Mouse (Mus musculus) brain, adult 2 months (tissue): ENCODE results near the gene Zfp654.

Experiments
- DNase-seq: peaks from one replicate; pipeline ENCODE4 v3.0.0; 2011; ENCODE audit warnings: low read depth, low spot score

Gene Zfp654

GRCm38 (mm10) chr16:64852891-64853290 lies 1.4 kb upstream of the Zfp654 start:
- no peak for DNase-seq

- DNase-seq = peak; percentile 66
These were observed 1.0 kb upstream of the Zfp654 start for GRCm38 (mm10) chr16:64852441-64852871.

GRCm38 (mm10) chr16:64851085-64851562 lies 328 bp downstream of the Zfp654 start:
- DNase-seq = peak; percentile 63

- DNase-seq = peak; percentile 39
These were observed 966 bp downstream of the Zfp654 start for GRCm38 (mm10) chr16:64850287-64851084.

GRCm38 (mm10) chr16:64845947-64846346 lies 5.5 kb downstream of the Zfp654 start:
- DNase-seq = peak; percentile 19

GRCm38 (mm10) chr16:64842374-64842729 lies 9.1 kb downstream of the Zfp654 start:
- no peak for DNase-seq

GRCm38 (mm10) chr16:64841481-64842373 lies 9.7 kb downstream of the Zfp654 start:
- DNase-seq = no peak

- DNase-seq = no peak
These were observed 14.7 kb downstream of the Zfp654 start for GRCm38 (mm10) chr16:64836709-64837108.

GRCm38 (mm10) chr16:64835996-64836545 lies 15.4 kb downstream of the Zfp654 start:
- no peak for DNase-seq

GRCm38 (mm10) chr16:64830291-64830690 lies 21.2 kb downstream of the Zfp654 start:
- no peak for DNase-seq

GRCm38 (mm10) chr16:64824474-64824873 lies 27.0 kb downstream of the Zfp654 start:
- no peak for DNase-seq

GRCm38 (mm10) chr16:64823890-64824289 lies 27.6 kb downstream of the Zfp654 start:
- no peak for DNase-seq

- DNase-seq = no peak
These were observed 34.2 kb downstream of the Zfp654 start for GRCm38 (mm10) chr16:64817094-64817765.

GRCm38 (mm10) chr16:64803041-64803440 lies 48.4 kb downstream of the Zfp654 start:
- DNase-seq = no peak

- no peak for DNase-seq
These were observed 49.8 kb downstream of the Zfp654 start for GRCm38 (mm10) chr16:64801638-64802037.

- DNase-seq = no peak
These were observed 51.1 kb downstream of the Zfp654 start for GRCm38 (mm10) chr16:64800393-64800792.

GRCm38 (mm10) chr16:64794802-64795201 lies 56.6 kb downstream of the Zfp654 start:
- DNase-seq = no peak

GRCm38 (mm10) chr16:64789706-64790105 lies 61.7 kb downstream of the Zfp654 start:
- no peak for DNase-seq

GRCm38 (mm10) chr16:64775516-64775915 lies 75.9 kb downstream of the Zfp654 start:
- DNase-seq = no peak

- peak; percentile 4 for DNase-seq
These were observed 80.0 kb downstream of the Zfp654 start for GRCm38 (mm10) chr16:64771431-64771818.
